Comparison of ENCODE assay signal across 17 mouse cellular contexts in the genomic region with DNA sequence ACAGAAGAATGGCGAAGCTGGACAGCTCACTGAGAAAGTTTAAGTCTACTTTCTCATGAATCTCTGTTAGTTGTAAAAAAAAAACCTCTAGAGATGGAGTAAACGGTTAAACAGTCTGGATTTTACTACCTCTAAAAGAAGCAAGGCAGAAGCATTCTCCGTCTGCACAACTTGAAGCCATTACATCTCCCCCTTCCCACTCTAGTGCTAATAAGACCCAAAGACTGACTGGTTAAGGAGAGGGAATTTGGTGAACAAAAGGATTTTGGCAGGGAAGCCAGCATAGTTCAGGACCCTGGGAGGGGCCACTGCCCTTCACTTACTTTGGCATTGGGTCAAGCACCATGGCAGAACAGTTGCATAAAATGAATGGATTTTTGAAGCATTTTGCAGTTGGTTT. TPM values are rescaled to one million over a fixed set of nuclear protein-coding genes. Genes with fewer than 3 reads are reported as not detected.
"Had no signal": no experiment of that assay in that cellular context is flagged by ENCODE, and none has a peak within 500 bp of the region (broad histone marks: within the 10 kb centered on the region; RNA-seq: fewer than 3 reads in every experiment).

No protein-coding gene starts in this region.

- ATAC-seq: liver, postnatal 0 days; midbrain, embryonic 13.5 days had no signal

- H3K27ac ChIP-seq: kidney, postnatal 0 days; liver, embryonic 13.5 days; lung, embryonic 15.5 days; midbrain, embryonic 13.5 days; neural tube, embryonic 15.5 days had no signal

- H3K27me3 ChIP-seq: liver, embryonic 13.5 days; lung, embryonic 15.5 days; midbrain, embryonic 13.5 days; neural tube, embryonic 15.5 days had no signal

- H3K36me3 ChIP-seq: liver, embryonic 13.5 days; lung, embryonic 15.5 days; midbrain, embryonic 13.5 days; neural tube, embryonic 15.5 days had no signal

- H3K4me1 ChIP-seq: liver, embryonic 13.5 days; neural tube, embryonic 15.5 days had no signal

- DNase-seq: kidney, adult 9 months; kidney, postnatal 36 days; layer of hippocampus, adult 9-11 months; layer of hippocampus, postnatal 36 days; liver; liver, embryonic 13.5 days; liver, postnatal 0 days; right cerebral cortex, postnatal 4 days; spleen, adult 18-20 months; thymus, adult 18-20 months; thymus, postnatal 14 days had no signal

- H3K9ac ChIP-seq: liver, embryonic 13.5 days; liver, postnatal 0 days; lung, embryonic 15.5 days; midbrain, embryonic 13.5 days; neural tube, embryonic 15.5 days had no signal

- H3K4me3 ChIP-seq: liver, embryonic 13.5 days; lung, embryonic 15.5 days; midbrain, embryonic 13.5 days; myocyte; neural tube, embryonic 15.5 days had no signal

- H3K4me2 ChIP-seq: liver, embryonic 13.5 days; lung, embryonic 15.5 days; midbrain, embryonic 13.5 days; neural tube, embryonic 15.5 days had no signal

- H3K9me3 ChIP-seq: liver, embryonic 13.5 days; lung, embryonic 15.5 days; midbrain, embryonic 13.5 days; neural tube, embryonic 15.5 days had no signal

RNA-seq across cellular contexts. Expression of gene Ror1, which starts 35.8 kb away (rescaled TPM):
- total RNA-seq: megakaryocyte-erythroid progenitor cell, adult 5-6 weeks had no signal
